Mouse (Mus musculus) thymus, adult 2 months (tissue): ENCODE results near the gene Gm9999. TPM values are rescaled to one million over a fixed set of nuclear protein-coding genes. Genes with fewer than 3 reads are reported as not detected.

Source experiments
- DNase-seq: peaks from one replicate; pipeline ENCODE4 v3.0.0; 2021
- H3K27ac ChIP-seq: fragments of 200-500 bp; 2 replicates; pipeline ENCODE4 v1.5.1; 2012; ENCODE audit warnings: low read length, control low read depth; ENCODE audit not compliant: control insufficient read depth, insufficient read depth
- H3K27me3 ChIP-seq: fragments of 200-500 bp; 2 replicates; pipeline ENCODE4 v1.6.1; 2012; ENCODE audit warnings: mild to moderate bottlenecking, low read length, moderate library complexity, mixed read lengths; ENCODE audit not compliant: control insufficient read depth, insufficient read depth
- H3K36me3 ChIP-seq: fragments of 200-500 bp; 2 replicates; pipeline ENCODE4 v1.6.1; 2012; ENCODE audit warnings: mild to moderate bottlenecking, low read length, moderate library complexity; ENCODE audit not compliant: control insufficient read depth, insufficient read depth
- H3K4me1 ChIP-seq: fragments of 200-500 bp; replicated peaks from 2 replicates; pipeline ENCODE4 v1.6.1; 2012; ENCODE audit warnings: low read length; ENCODE audit not compliant: control insufficient read depth, insufficient read depth
- H3K4me3 ChIP-seq: fragments of 200-500 bp; 2 replicates; pipeline ENCODE4 v1.5.1; 2012; ENCODE audit warnings: mild to moderate bottlenecking, low read length, control low read depth, moderate library complexity; ENCODE audit not compliant: control insufficient read depth, insufficient read depth
- CTCF ChIP-seq: fragments of 200-500 bp; IDR thresholded peaks from 2 replicates; pipeline ENCODE4 v1.5.1; 2012; ENCODE audit warnings: mild to moderate bottlenecking, control low read depth, low read length, moderate library complexity, borderline replicate concordance; ENCODE audit not compliant: control insufficient read depth, poor library complexity, insufficient read depth; ENCODE audit errors: extremely low read depth
- POLR2A ChIP-seq: fragments of 200-500 bp; IDR thresholded peaks from 2 replicates; pipeline ENCODE4 v1.6.1; 2012; ENCODE audit warnings: mild to moderate bottlenecking, low read length, control low read depth, moderate library complexity; ENCODE audit not compliant: control insufficient read depth, poor library complexity, insufficient read depth; ENCODE audit errors: extremely low read depth
- WGBS: fragments of 180-500 bp; shearing (Covaris S2); methylation state at CpG from one replicate; pipeline ENCODE4 v1.1.7; 2018; 5-methylcytosine and 5-hydroxymethylcytosine counted together
- polyA plus RNA-seq: library from polyadenylated mRNA; depleted of rRNA; stranded (reverse); fragments of >200 nt; gene quantifications from 2 replicates; pipeline ENCODE4 v1.2.3, GENCODE M21; 2012

Gm9999 gene
- polyA plus RNA-seq, 1 experiment: 0.54 TPM

GRCm38 (mm10) chr7:47014564-47015389, 31.4 kb downstream of the Gm9999 start:
- H3K4me3 ChIP-seq: no peak overlapping the region
- TF ChIP-seq POLR2A (no peak), CTCF (no peak)
- H3K4me1 ChIP-seq: peaks cover 15% of the 10 kb centered on the region
- 60% methylated on average over 11 of the region's 11 CpGs for WGBS
- no peak overlapping the region for H3K27ac ChIP-seq
- no peak for DNase-seq
- H3K27me3 ChIP-seq: no peaks in the 10 kb centered on the region
- H3K36me3 ChIP-seq: no peaks in the 10 kb centered on the region

GRCm38 (mm10) chr7:47015390-47016065, 32.1 kb downstream of the Gm9999 start:
- 12% methylated on average over 6 of the region's 6 CpGs for WGBS
- H3K4me3 ChIP-seq: no peak overlapping the region
- peaks cover 15% of the 10 kb centered on the region for H3K4me1 ChIP-seq
- DNase-seq: peak; percentile 67
- no peak overlapping the region for H3K27ac ChIP-seq
- TF ChIP-seq POLR2A (no peak), CTCF (0 out of 2 replicates have a peak, but pooled peaks have one; percentile 20)
- no peaks in the 10 kb centered on the region for H3K27me3 ChIP-seq
- H3K36me3 ChIP-seq: no peaks in the 10 kb centered on the region

- Histone ChIP-seq H3K27me3 (no peaks in the 10 kb centered on the region), H3K4me3 (no peak overlapping the region), H3K4me1 (peaks cover 15% of the 10 kb centered on the region), H3K36me3 (no peaks in the 10 kb centered on the region), H3K27ac (no peak overlapping the region)
- TF ChIP-seq CTCF (no peak), POLR2A (no peak)
- no peak for DNase-seq
- 94% methylated on average over 3 of the region's 3 CpGs for WGBS
These were observed 33.2 kb downstream of the Gm9999 start for GRCm38 (mm10) chr7:47016602-47017001.

GRCm38 (mm10) chr7:47017146-47017545, 33.8 kb downstream of the Gm9999 start:
- Histone ChIP-seq H3K4me1 (peaks cover 15% of the 10 kb centered on the region), H3K4me3 (no peak overlapping the region), H3K36me3 (no peaks in the 10 kb centered on the region), H3K27ac (no peak overlapping the region), H3K27me3 (no peaks in the 10 kb centered on the region)
- 89% methylated on average over 7 of the region's 7 CpGs for WGBS
- DNase-seq: no peak
- TF ChIP-seq POLR2A (no peak), CTCF (no peak)

DNA sequence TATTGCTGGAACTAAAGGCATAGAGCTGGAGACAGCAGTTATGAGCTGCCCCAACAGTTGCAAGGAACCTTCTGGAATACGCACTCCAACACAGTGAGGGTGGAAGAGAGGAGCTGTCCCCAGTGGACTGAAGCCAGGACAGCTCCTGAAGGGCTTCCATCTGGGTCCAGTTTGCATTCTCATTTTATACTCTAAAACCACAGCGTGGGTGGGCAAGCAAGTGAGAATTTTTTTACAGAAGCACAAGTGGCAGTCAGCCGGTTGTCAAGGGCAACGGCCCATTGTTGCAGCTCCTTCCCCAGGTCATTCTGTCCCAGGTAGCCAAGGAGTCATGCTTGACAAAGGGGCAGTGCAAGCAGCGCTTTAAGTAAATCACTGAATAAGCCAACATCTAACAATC, 36.3 kb downstream of the Gm9999 start:
- H3K4me3 ChIP-seq: no peak overlapping the region
- H3K4me1 ChIP-seq: peaks cover 8% of the 10 kb centered on the region
- no peaks in the 10 kb centered on the region for H3K27me3 ChIP-seq
- DNase-seq: no peak
- H3K36me3 ChIP-seq: no peaks in the 10 kb centered on the region
- TF ChIP-seq CTCF: no peak
- TF ChIP-seq POLR2A: no peak
- H3K27ac ChIP-seq: no peak overlapping the region
- WGBS: 88% methylated on average over 5 of the region's 5 CpGs

GRCm38 (mm10) chr7:47020956-47021355, 37.6 kb downstream of the Gm9999 start:
- H3K27me3 ChIP-seq: no peaks in the 10 kb centered on the region
- DNase-seq: no peak
- no peaks in the 10 kb centered on the region; the same call in 1 of the 2 replicates for H3K4me1 ChIP-seq
- no peak overlapping the region for H3K4me3 ChIP-seq
- H3K36me3 ChIP-seq: no peaks in the 10 kb centered on the region
- 79% methylated on average over 8 of the region's 8 CpGs for WGBS
- H3K27ac ChIP-seq: no peak overlapping the region
- no peak for TF ChIP-seq CTCF
- TF ChIP-seq POLR2A: no peak
